Mouse (Mus musculus): ENCODE measurements around the gene Gse1. TPM values are rescaled to one million over a fixed set of nuclear protein-coding genes. Genes with fewer than 3 reads are reported as not detected.

The Gse1 gene
- polyA plus RNA-seq, 1 experiment: 55.9 TPM

DNA sequence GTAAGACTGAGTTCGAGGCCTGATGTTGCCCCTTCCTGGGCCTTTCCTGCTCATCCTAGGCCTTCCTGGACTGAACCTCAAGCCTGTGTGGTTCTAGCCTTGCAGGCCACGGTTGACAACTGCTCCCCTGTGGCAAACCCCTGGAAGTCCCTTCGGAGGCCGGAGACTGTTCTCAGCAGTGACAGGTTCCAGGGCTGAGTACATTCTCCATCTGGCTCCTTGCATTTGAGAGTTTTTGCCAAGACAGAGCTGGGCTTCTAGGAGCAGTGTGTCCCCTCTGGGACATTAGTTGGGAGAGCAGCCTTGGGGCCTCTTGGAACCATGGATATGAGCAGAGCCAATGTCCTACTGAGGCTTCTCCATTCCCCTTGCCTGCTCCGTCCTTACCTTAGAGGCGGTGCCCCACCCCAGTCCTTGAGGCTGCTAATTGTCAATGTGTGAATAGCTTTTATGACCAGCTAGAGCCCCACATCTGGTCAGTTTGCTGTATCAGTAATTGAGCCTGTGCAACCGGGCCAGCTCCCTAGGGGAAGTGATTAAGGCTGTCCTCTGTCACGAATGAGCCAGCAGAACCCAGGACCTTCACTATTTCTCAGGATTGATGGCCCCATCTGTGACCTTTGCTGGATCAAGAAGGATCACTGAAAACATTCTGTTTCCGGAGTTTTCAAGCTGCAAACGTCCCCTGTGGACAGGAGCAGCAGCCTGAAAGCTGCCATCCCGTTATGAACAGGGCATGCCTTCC, 289.6 kb downstream of the Gse1 start:
- H3K36me3 ChIP-seq (ENCODE audit: control insufficient read depth, insufficient read depth, low read length): no peaks in the 10 kb centered on the region; the same call in 1 of the 2 replicates
- no peak for TF ChIP-seq CTCF (IDR thresholded peaks at IDR 0.05; ENCODE audit: extremely low read depth, insufficient read length, insufficient replicate concordance, low read depth, low read length)
- H3K27me3 ChIP-seq (ENCODE audit: control insufficient read depth, insufficient read depth, low read length): no peaks in the 10 kb centered on the region
- H3K4me3 ChIP-seq (ENCODE audit: low read depth, low read length): no peak overlapping the region
- peaks cover 10% of the 10 kb centered on the region for H3K4me1 ChIP-seq (ENCODE audit: control insufficient read depth, insufficient read depth, insufficient read length, low read length)
- 64% methylated on average over 11 of the region's 11 CpGs for WGBS
- no peak overlapping the region for H3K27ac ChIP-seq (ENCODE audit: insufficient read depth, low read depth, low read length)

DNA sequence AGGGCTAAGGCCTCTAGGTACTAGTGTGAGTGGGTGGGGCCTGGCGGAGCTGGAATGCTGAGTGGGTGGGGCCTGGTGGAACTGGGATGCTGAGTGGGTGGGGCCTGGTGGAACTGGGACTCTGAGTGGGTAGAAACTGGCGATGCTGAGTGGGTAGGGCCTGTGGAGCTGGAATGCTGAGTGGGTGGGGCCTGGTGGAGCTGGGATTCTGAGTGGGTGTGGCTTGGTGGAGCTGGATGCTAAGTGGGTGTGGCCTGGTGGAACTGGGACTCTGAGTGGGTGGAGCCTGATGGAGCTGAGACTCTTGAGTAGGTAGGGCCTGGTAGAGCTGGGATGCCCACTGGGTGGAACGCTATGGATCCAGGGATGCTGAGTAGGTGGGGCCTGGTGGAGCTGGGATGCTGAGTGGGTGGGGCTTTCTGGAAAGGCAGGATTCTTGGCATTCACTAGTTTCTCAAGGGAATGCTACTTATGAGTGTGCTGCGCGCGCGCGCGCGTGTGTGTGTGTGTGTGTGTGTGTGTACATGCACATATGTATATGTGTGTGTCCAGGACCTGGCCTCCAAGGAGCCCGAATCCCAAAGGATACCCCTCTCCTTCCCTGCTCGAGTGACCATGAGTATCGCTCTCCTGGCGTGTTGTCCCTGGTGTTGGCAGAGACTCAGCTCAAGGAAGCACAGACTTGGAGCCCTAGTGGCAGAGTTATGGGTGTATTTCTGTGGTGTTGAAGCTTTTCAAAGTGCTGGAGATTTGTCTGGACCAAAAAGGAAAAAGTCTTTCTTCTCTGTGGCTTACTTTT, 290.7 kb downstream of the Gse1 start:
- no peak overlapping the region for H3K27ac ChIP-seq (ENCODE audit: insufficient read depth, low read depth, low read length)
- H3K4me1 ChIP-seq (ENCODE audit: control insufficient read depth, insufficient read depth, insufficient read length, low read length): peaks cover 10% of the 10 kb centered on the region
- TF ChIP-seq POLR2A (IDR thresholded peaks at IDR 0.05; ENCODE audit: low read depth, low read length) (no peak), CTCF (IDR thresholded peaks at IDR 0.05; ENCODE audit: extremely low read depth, insufficient read length, insufficient replicate concordance, low read depth, low read length) (no peak)
- no peaks in the 10 kb centered on the region for H3K27me3 ChIP-seq (ENCODE audit: control insufficient read depth, insufficient read depth, low read length)
- H3K36me3 ChIP-seq (ENCODE audit: control insufficient read depth, insufficient read depth, low read length): no peaks in the 10 kb centered on the region
- 84% methylated on average over 14 of the region's 14 CpGs for WGBS
- H3K4me3 ChIP-seq (ENCODE audit: low read depth, low read length): no peak overlapping the region

DNA sequence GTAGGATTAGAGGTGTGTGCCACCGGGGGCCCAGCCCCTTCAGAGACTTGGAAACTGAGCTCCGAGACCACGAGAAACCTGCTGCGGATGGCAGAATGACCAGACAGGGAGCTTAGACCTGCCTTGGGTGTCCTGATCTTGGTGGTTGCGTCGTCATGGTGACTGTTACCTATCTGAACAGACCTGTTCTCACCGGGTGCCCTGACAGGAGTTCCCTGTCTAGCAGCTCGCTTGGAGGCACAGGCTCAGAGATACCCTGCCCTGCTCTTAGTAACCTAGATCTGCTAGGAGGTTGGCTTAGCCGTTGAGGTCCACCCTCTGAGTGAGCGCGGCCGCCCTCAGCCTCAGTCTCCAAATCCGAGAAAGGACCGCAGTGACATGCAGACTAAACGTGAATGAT, 292.0 kb downstream of the Gse1 start:
- no peaks in the 10 kb centered on the region for H3K27me3 ChIP-seq (ENCODE audit: control insufficient read depth, insufficient read depth, low read length)
- H3K36me3 ChIP-seq (ENCODE audit: control insufficient read depth, insufficient read depth, low read length): no peaks in the 10 kb centered on the region
- TF ChIP-seq CTCF (IDR thresholded peaks at IDR 0.05; ENCODE audit: extremely low read depth, insufficient read length, insufficient replicate concordance, low read depth, low read length) (no peak), POLR2A (IDR thresholded peaks at IDR 0.05; ENCODE audit: low read depth, low read length) (no peak)
- WGBS: 84% methylated on average over 15 of the region's 15 CpGs
- no peak overlapping the region for H3K27ac ChIP-seq (ENCODE audit: insufficient read depth, low read depth, low read length)
- no peak overlapping the region for H3K4me3 ChIP-seq (ENCODE audit: low read depth, low read length)
- peaks cover 14% of the 10 kb centered on the region for H3K4me1 ChIP-seq (ENCODE audit: control insufficient read depth, insufficient read depth, insufficient read length, low read length)

DNA sequence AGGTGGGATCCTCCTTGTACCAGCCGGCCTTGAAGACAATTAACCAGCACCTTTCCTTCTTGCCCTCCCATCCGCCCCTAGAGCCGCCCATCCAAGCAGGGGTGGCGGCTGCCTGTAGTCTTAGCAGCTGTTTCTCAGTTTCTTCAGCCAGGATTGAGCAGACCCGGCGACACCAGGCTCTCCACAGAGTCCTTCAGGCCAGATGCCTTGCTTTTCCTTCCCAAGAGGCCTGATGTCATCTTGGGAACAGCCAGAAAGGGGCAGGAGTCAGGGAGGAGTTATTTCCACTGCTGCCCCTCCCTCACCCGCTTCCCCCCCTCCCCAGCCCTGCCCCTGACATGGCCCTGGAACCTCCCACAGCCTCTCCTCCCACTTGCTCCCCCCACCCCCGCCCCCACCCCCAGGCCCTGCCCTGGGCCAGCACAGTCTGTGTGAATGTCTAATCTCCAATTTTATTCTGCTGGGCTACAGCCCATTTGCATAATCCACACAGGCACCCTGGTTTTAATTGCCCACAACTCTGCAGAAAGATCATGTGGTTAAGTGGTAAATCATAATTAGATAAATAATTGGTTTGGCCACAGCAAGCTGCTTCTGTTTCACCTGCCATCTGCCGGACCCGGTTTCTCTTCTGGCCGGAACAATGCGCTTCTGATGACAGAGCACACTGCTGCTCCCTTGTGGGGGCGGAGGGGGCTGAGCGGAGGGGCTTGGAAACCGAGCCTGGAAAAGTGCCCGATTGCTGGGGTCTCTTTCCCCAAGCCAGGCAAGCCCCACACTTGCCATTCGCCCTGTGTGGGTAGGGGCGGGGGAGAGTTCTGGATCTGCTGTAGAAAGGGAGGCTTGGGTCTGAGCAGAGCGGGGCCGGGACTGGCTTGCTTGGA, 292.7 kb downstream of the Gse1 start:
- TF ChIP-seq POLR2A (IDR thresholded peaks at IDR 0.05; ENCODE audit: low read depth, low read length) (no peak), CTCF (IDR thresholded peaks at IDR 0.05; ENCODE audit: extremely low read depth, insufficient read length, insufficient replicate concordance, low read depth, low read length) (0 out of 2 replicates have a peak, but pooled peaks have one; percentile 11)
- 74% methylated on average over 20 of the region's 20 CpGs for WGBS
- Histone ChIP-seq H3K27ac (ENCODE audit: insufficient read depth, low read depth, low read length) (no peak overlapping the region), H3K4me1 (ENCODE audit: control insufficient read depth, insufficient read depth, insufficient read length, low read length) (peaks cover 20% of the 10 kb centered on the region), H3K27me3 (ENCODE audit: control insufficient read depth, insufficient read depth, low read length) (no peaks in the 10 kb centered on the region), H3K4me3 (ENCODE audit: low read depth, low read length) (no peak overlapping the region), H3K36me3 (ENCODE audit: control insufficient read depth, insufficient read depth, low read length) (no peaks in the 10 kb centered on the region)

DNA sequence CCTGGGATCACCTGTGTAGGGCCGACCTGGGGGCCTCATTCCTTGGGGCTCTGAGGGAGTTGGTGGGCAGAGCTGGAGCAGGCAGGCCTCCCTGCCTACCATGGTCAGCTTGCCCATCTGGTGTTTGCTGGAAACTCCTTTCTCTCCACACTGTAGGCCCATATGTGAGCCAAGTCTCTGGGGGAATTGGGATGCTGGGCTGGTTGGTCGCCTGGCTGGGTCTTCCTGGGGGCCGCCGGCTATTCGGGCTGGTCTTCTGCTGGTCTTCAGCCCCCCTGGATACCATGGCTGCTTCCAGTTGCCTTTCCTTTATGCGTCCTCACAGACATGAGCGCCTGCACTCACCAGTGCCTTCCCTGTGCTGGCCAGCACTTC, 293.3 kb downstream of the Gse1 start:
- peaks cover 22% of the 10 kb centered on the region for H3K4me1 ChIP-seq (ENCODE audit: control insufficient read depth, insufficient read depth, insufficient read length, low read length)
- TF ChIP-seq POLR2A (IDR thresholded peaks at IDR 0.05; ENCODE audit: low read depth, low read length) (no peak), CTCF (IDR thresholded peaks at IDR 0.05; ENCODE audit: extremely low read depth, insufficient read length, insufficient replicate concordance, low read depth, low read length) (no peak)
- no peaks in the 10 kb centered on the region for H3K36me3 ChIP-seq (ENCODE audit: control insufficient read depth, insufficient read depth, low read length)
- no peak overlapping the region for H3K27ac ChIP-seq (ENCODE audit: insufficient read depth, low read depth, low read length)
- 80% methylated on average over 7 of the region's 7 CpGs for WGBS
- no peak overlapping the region for H3K4me3 ChIP-seq (ENCODE audit: low read depth, low read length)
- H3K27me3 ChIP-seq (ENCODE audit: control insufficient read depth, insufficient read depth, low read length): no peaks in the 10 kb centered on the region

DNA sequence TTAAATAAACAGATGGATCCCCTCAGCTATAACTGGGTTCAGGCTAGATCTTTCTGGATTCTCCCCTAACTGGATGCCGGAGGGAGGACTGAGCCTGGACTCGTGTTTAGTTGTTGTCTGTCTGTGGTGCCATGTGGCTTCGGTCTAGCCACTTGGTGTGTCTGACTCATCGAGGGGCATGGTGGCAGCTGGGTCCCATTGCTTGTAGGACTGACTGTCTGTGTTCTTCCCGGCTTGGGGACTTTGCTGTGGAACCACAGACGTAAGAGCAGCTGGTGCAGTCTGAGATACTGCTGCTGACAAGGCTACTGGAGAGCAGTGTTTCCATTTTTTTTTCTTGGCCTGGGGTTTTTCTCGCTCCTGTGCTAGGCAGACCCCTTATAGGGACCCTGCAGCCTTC, 295.4 kb downstream of the Gse1 start:
- Histone ChIP-seq H3K36me3 (ENCODE audit: control insufficient read depth, insufficient read depth, low read length) (no peaks in the 10 kb centered on the region), H3K27ac (ENCODE audit: insufficient read depth, low read depth, low read length) (no peak overlapping the region), H3K4me3 (ENCODE audit: low read depth, low read length) (no peak overlapping the region), H3K27me3 (ENCODE audit: control insufficient read depth, insufficient read depth, low read length) (no peaks in the 10 kb centered on the region), H3K4me1 (ENCODE audit: control insufficient read depth, insufficient read depth, insufficient read length, low read length) (peaks cover 21% of the 10 kb centered on the region)
- 78% methylated on average over 7 of the region's 7 CpGs for WGBS
- no peak for TF ChIP-seq CTCF (IDR thresholded peaks at IDR 0.05; ENCODE audit: extremely low read depth, insufficient read length, insufficient replicate concordance, low read depth, low read length)
- no peak for TF ChIP-seq POLR2A (IDR thresholded peaks at IDR 0.05; ENCODE audit: low read depth, low read length)
